Mouse (Mus musculus) neural tube, embryonic 12.5 days (tissue): ENCODE measurements around the gene Zc3h7a. TPM values are rescaled to one million over a fixed set of nuclear protein-coding genes. Genes with fewer than 3 reads are reported as not detected.

Experiments
- ATAC-seq: fragments of 200-750 bp; cut with Nextera tagmentation; 2 replicates; pipeline ENCODE4 v1.8.0; 2017; ENCODE audit warnings: low read depth, mild to moderate bottlenecking, moderate TSS enrichment, moderate library complexity; ENCODE audit not compliant: low FRiP score
- H3K27ac ChIP-seq: fragments of 300-500 bp; sonication (generic); 2 replicates; pipeline ENCODE4 v1.5.1; 2016
- H3K27me3 ChIP-seq: fragments of 300-500 bp; sonication (generic); replicated peaks from 2 replicates; pipeline ENCODE4 v1.6.1; 2016; ENCODE audit warnings: mild to moderate bottlenecking
- H3K36me3 ChIP-seq: fragments of 300-500 bp; sonication (generic); 2 replicates; pipeline ENCODE4 v1.6.1; 2016; ENCODE audit warnings: mild to moderate bottlenecking
- H3K4me1 ChIP-seq: fragments of 300-500 bp; sonication (generic); 2 replicates; pipeline ENCODE4 v1.6.1; 2016
- H3K4me2 ChIP-seq: fragments of 300-500 bp; sonication (generic); replicated peaks from 2 replicates; pipeline ENCODE4 v1.6.1; 2016; ENCODE audit warnings: mild to moderate bottlenecking
- H3K4me3 ChIP-seq: fragments of 300-500 bp; sonication (generic); 2 replicates; pipeline ENCODE4 v1.5.1; 2016
- H3K9ac ChIP-seq: fragments of 300-500 bp; sonication (generic); 2 replicates; pipeline ENCODE4 v1.6.1; 2016; ENCODE audit warnings: mild to moderate bottlenecking
- H3K9me3 ChIP-seq: fragments of 300-500 bp; sonication (generic); 2 replicates; pipeline ENCODE4 v1.6.1; 2016; ENCODE audit warnings: mild to moderate bottlenecking
- WGBS: fragments of 180-500 bp; shearing (Covaris S2); methylation state at CpG from one replicate; pipeline ENCODE4 v1.1.7; 2016; 5-methylcytosine and 5-hydroxymethylcytosine counted together
- polyA plus RNA-seq: library from polyadenylated mRNA; unstranded; fragments of >200 nt; fragmentation: Nextera tagmentation; extraction: Ambion mirVana; gene quantifications from 2 replicates; pipeline ENCODE4 v1.2.1, GENCODE M21; 2016

Zc3h7a gene
- polyA plus RNA-seq = 95.6 and 105 TPM in 2 replicates

DNA sequence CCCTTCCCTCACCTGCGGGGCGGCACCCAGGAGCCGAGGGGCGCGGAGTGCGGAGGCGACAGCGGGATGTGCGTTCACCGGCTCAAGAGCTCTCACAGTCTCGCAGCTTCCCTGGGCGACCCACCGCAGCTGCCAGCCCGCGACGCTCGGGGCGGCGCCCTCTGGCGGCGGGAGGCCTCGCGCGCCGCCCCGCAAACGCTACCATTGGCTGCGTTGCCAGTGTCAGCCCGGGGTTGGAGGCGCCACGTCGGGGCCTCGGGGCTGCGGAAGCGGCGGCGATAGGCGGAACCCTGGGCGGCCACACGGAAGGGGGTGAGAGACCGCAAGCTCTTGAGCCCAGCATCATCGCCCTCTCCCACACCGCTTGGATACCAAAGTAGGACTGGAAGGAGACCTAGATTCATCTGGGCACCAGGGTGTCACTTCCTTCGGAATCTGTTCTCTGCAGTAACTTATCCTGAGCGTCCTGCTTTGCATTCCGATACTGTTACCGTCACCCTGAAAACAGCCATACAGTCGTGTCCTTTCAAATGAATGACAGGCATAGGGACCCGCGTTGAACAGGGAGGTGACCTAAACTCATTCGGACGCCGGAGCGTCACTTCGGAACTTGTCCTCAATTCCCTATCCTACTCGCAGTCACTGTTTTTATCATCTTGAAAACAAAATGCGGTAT lies at the start of gene Zc3h7a:
Zc3h7a (minus strand) TSS at position 186 of the 676 bp plus-strand sequence.
- H3K36me3 ChIP-seq = no peaks in the 10 kb centered on the region
- peak within 1 kb of the TSS; percentile 77 for H3K27ac ChIP-seq
- ATAC-seq = peak; percentile 94
- H3K4me1 ChIP-seq = peaks cover 22% of the 10 kb centered on the region; the same call in 1 of the 2 replicates
- H3K4me3 ChIP-seq = peak within 1 kb of the TSS; percentile 86
- no peaks in the 10 kb centered on the region for H3K27me3 ChIP-seq
- no peaks in the 10 kb centered on the region for H3K9me3 ChIP-seq
- WGBS = under 1% methylated on average over 57 of the region's 57 CpGs
- peak within 1 kb of the TSS; percentile 88 for H3K9ac ChIP-seq
- peak within 1 kb of the TSS; percentile 88 for H3K4me2 ChIP-seq

DNA sequence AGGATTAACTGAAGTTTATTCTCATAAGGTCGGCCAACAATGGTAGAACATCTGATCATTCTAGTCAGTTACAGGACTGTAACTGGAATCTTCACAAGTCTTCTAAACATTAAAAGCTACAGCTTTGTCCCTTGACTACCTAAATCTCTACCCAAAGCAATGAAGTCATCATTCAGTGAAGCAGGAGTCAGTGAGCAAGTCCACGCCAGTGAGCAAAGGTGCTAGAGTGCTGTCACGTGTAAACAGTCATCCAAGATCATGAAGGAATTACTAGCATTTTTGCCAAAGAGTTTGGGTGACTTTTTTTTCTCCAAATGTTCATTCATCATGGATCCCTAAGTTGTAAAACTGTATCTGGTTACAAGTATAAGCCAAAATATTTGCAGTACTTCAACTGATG lies 41.6 kb upstream of the Zc3h7a start:
- Histone ChIP-seq H3K9me3 (no peaks in the 10 kb centered on the region), H3K4me2 (no peak overlapping the region), H3K4me1 (no peaks in the 10 kb centered on the region), H3K9ac (no peak overlapping the region), H3K4me3 (no peak overlapping the region), H3K27ac (no peak overlapping the region), H3K36me3 (peaks cover 47% of the 10 kb centered on the region), H3K27me3 (no peaks in the 10 kb centered on the region)
- ATAC-seq = no peak
- WGBS = 88% methylated on average over 3 of the region's 3 CpGs

DNA sequence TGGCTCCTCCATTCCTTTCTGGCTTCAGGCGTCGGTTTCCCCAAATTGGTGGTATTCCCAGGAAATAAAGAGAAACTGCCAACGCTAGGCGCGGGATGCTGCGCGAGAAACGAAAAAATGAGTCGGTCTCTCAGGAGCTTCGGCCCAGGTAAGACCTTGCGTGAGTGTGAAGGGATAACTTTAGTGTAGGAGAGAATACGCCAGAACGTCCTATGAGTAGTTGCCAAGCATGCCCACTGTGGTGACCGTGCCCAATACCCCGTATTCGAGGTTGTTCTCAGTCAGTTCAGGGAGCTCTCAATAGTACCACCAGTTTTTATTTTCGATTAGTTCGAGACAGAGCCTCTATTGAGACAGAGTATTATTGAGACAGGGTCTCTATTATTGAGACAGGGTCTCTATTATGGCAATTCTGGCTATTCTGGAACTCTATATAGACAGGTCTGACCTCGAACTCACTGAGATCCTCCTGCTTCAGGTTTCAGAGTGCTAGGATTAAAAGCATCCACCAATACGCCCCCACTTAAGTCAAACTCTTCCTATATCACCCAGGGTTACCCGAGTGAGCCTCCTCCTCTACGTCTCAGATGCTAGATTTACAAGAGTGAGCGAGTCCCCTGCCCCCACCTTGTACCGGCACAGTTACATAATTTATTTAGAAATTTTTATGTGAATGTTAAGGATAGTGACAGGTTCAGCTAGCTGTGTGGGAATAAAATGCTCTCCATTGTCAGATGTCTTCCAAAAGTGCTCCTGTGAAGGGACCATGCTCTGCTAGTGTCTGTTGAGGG lies 27.6 kb upstream of the Zc3h7a start:
- Histone ChIP-seq H3K9ac (peak overlapping the region; percentile 90), H3K4me3 (peak overlapping the region; percentile 89), H3K9me3 (no peaks in the 10 kb centered on the region), H3K4me2 (peak overlapping the region; percentile 78), H3K27me3 (no peaks in the 10 kb centered on the region), H3K36me3 (peaks cover 41% of the 10 kb centered on the region), H3K4me1 (peaks cover 22% of the 10 kb centered on the region), H3K27ac (no peak overlapping the region)
- WGBS = 8% methylated on average over 24 of the region's 24 CpGs
- ATAC-seq = peak; percentile 52; the same call in 1 of the 2 replicates

DNA sequence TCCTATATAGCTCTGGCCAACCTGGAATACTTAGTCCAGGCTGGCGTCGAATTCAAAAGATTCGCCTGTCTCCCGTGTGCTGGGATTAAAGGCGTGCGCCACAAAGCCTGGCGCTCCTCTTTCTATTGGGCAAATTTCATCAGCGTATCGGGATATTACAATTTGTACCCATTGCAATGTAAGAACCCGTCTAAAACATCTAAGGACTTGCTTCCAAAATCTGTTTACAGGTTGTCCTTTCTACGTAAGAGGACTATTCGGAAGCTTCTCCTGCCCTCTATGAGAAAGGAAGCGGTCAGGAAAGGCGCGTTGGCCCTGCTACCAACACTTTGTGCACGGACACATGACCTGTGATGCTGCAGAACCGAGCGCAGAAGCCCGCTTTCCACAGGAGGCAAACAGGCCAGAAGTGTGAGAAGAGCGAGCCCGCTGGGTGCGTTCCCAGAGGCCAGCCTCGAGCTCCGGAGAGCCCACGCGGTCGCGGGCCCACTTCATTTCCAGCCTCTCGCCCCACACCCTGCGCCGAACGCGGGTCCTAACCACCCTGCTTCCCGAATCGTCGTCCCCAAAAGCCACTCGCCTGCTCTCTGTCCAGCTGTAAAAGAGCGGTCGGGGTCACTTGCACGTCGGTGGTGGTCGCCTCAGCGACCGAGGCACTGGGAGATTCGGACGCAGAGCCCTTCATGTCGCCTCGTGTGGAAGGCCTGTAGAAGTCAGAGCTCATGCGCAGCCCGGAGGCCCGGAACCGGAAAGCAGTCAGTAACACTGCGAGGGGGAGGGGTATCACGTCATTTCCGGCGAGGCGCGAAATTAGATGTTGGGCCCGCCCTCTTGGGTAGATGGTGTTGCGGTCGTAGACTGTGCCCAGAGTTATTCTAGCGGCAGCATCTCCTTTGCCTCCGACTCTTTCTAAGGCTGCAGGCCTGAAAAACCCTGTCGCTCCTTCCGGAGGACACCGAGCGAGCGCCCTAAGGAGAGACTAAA lies 26.7 kb upstream of the Zc3h7a start, which contains the start of gene Rsl1d1:
Rsl1d1 (minus strand) TSS at position 761 of the 984 bp plus-strand sequence.
- peak within 1 kb of the TSS; percentile 90 for H3K9ac ChIP-seq
- peak within 1 kb of the TSS; percentile 78 for H3K4me2 ChIP-seq
- H3K27me3 ChIP-seq = no peaks in the 10 kb centered on the region
- no peaks in the 10 kb centered on the region for H3K9me3 ChIP-seq
- H3K27ac ChIP-seq = no peak within 1 kb of the TSS
- WGBS = under 1% methylated on average over 68 of the region's 68 CpGs
- H3K4me1 ChIP-seq = peaks cover 22% of the 10 kb centered on the region
- H3K36me3 ChIP-seq = peaks cover 43% of the 10 kb centered on the region
- peak; percentile 99 for ATAC-seq
- H3K4me3 ChIP-seq = peak within 1 kb of the TSS; percentile 89

DNA sequence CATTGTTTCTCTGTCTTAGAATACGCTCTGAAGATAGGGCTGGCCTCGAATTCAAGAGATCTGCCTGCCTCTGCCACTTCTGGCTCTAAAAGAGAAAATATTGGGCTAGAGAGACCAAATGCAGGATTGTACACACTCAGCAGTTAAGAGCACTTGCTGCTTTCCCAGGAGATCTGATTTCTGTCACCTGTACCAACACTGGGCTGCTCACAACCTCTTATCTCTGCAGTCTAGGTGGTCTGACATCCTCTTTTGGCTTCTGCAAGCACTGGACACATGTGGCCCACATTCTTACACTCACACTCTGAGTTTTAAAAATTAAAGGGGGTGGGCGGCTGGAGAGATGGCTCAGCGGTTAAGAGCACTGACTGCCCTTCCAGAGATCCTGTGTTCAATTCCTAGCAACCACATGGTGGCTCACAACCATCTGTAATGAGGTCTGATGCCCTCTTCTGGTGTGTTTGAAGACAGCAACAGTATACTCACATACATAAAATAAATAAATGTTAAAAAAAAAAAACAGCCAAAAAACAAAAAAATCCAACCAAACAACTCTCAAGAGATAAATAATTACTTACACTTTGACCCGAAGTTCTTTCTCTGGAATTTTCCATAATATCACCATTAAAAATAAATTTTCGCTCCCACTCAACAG lies 25.7 kb upstream of the Zc3h7a start:
- H3K4me2 ChIP-seq = peak overlapping the region; percentile 78
- peaks cover 45% of the 10 kb centered on the region for H3K36me3 ChIP-seq
- 71% methylated on average over 6 of the region's 6 CpGs for WGBS
- no peak overlapping the region for H3K27ac ChIP-seq
- peaks cover 22% of the 10 kb centered on the region for H3K4me1 ChIP-seq
- H3K9ac ChIP-seq = peak overlapping the region; percentile 90
- H3K4me3 ChIP-seq = peak overlapping the region; percentile 89
- no peaks in the 10 kb centered on the region for H3K9me3 ChIP-seq
- no peak for ATAC-seq
- H3K27me3 ChIP-seq = no peaks in the 10 kb centered on the region

DNA sequence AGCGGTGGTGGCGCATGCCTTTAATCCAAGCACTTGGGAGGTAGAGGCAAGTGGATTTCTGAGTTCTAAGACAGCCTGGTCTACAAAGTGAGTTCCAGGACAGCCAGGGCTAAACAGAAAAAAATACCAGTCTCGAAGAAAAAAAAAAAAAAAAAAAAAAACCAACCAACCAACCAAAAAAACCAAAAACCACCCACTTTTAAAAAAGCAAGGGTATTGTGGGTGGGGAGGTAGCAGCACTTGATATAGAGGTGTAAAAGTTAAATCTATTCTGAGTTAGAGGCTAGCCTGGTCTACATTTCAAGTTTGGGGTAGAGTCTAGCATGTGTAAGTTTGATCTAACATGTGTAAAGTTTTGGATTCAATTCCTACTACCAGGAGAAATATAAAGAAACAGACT lies 24.1 kb upstream of the Zc3h7a start:
- WGBS = 92% methylated on average over 3 of the region's 3 CpGs
- H3K36me3 ChIP-seq = peaks cover 56% of the 10 kb centered on the region
- no peak for ATAC-seq

DNA sequence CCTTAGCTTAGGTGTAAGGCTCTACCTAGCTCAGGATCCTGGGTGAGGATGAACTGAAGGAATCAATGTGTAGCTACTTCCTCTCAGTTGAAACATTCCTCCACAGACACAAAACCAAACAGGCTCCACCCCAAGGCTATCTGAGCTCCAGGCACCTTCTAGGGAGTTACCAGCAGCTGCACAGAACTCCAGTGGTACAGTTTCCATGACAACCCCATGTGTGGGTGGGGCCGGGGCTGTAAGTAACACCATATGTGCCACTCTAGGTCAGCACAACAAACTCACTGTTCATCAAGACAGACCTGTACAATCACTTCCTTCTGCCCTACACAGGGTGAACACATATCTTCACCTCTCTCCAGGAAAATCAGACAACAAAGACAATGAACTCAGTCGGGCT lies 22.3 kb upstream of the Zc3h7a start:
- H3K27me3 ChIP-seq = no peaks in the 10 kb centered on the region
- no peak for ATAC-seq
- no peaks in the 10 kb centered on the region for H3K9me3 ChIP-seq
- H3K9ac ChIP-seq = no peak overlapping the region
- no peak overlapping the region for H3K27ac ChIP-seq
- no peak overlapping the region for H3K4me2 ChIP-seq
- no peak overlapping the region for H3K4me3 ChIP-seq
- peaks cover 9% of the 10 kb centered on the region for H3K4me1 ChIP-seq
- 58% methylated on average over 2 of the region's 2 CpGs for WGBS
- H3K36me3 ChIP-seq = peaks cover 73% of the 10 kb centered on the region

More for the DNA sequence above, 24.1 kb upstream of the Zc3h7a start:
- Histone ChIP-seq H3K9me3 (no peaks in the 10 kb centered on the region), H3K27me3 (no peaks in the 10 kb centered on the region), H3K4me2 (no peak overlapping the region), H3K27ac (no peak overlapping the region), H3K4me1 (peaks cover 22% of the 10 kb centered on the region), H3K9ac (no peak overlapping the region), H3K4me3 (no peak overlapping the region)

DNA sequence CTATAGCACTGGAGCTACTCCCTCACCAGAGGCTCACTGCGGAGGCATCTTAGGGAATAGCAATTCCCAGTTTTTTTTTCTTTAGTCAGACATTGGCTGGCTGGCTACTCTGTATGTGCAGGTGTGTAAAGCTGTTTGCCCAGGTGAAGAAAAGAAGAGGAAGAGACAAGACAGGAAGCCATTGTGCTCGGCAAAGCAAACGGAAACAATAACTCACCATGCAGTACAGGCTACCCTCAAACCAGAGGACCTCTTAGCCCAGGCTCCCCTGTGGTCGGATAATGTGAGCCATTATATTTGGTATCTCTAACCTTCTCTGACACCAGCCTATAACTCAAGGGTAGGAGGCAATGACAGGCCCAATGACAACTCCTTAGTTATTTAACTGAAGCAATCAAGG lies 20.9 kb upstream of the Zc3h7a start:
- H3K9me3 ChIP-seq = no peaks in the 10 kb centered on the region
- peaks cover 9% of the 10 kb centered on the region for H3K4me1 ChIP-seq
- WGBS = 96% methylated on average over 4 of the region's 4 CpGs
- H3K27me3 ChIP-seq = no peaks in the 10 kb centered on the region
- H3K36me3 ChIP-seq = peaks cover 86% of the 10 kb centered on the region
- no peak overlapping the region for H3K27ac ChIP-seq
- H3K4me2 ChIP-seq = no peak overlapping the region
- no peak for ATAC-seq
- no peak overlapping the region for H3K4me3 ChIP-seq
- H3K9ac ChIP-seq = no peak overlapping the region

DNA sequence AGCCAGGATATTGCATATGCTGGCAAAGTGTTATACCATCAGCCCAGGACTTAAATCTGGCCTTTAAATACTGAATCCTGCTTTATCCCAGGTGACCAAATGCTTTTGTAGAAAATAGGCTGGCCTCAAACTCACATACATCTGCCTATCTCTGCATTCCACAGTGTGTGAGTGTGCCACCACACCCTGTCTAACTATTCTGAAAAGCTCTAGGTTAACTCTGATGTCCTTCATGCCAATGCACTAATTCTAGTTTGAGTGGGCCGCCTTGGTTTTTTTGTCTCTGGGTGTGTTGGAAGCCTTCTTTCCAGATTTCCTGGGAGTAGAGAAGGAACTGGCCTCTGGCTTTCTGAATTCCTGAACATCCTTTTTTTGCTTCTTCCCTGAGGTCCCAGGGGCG lies 17.0 kb upstream of the Zc3h7a start:
- Histone ChIP-seq H3K36me3 (peaks cover 65% of the 10 kb centered on the region), H3K4me1 (no peaks in the 10 kb centered on the region)

DNA sequence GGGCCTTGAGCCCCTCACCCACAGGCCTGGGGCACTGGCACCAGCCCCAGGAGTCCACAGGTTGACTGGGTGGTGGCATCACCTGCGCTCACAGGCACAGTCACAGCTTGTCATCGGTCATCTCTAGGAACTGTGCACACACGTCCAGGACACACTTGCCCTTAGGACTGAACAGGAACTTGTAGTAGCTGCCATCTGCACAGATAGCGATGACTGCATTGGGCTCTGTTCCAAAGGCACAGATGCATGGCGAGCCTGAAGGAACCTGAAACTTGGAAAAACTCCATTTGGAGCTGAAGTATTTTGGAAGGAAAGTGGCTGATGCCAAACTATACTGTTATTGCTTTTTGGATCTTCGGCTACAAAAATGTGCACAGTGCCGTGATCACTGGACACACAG lies 14.0 kb upstream of the Zc3h7a start:
- H3K27ac ChIP-seq = no peak overlapping the region
- H3K36me3 ChIP-seq = peaks cover 36% of the 10 kb centered on the region
- 91% methylated on average over 7 of the region's 7 CpGs for WGBS
- H3K4me3 ChIP-seq = no peak overlapping the region
- H3K4me2 ChIP-seq = no peak overlapping the region
- H3K9me3 ChIP-seq = no peaks in the 10 kb centered on the region
- ATAC-seq = no peak
- H3K9ac ChIP-seq = no peak overlapping the region
- H3K4me1 ChIP-seq = no peaks in the 10 kb centered on the region
- no peaks in the 10 kb centered on the region for H3K27me3 ChIP-seq

More for the DNA sequence above, 17.0 kb upstream of the Zc3h7a start:
- H3K9me3 ChIP-seq = no peaks in the 10 kb centered on the region
- H3K9ac ChIP-seq = no peak overlapping the region
- no peaks in the 10 kb centered on the region for H3K27me3 ChIP-seq
- no peak for ATAC-seq
- WGBS = 98% methylated on average over 2 of the region's 2 CpGs
- H3K27ac ChIP-seq = no peak overlapping the region
- no peak overlapping the region for H3K4me2 ChIP-seq
- no peak overlapping the region for H3K4me3 ChIP-seq

DNA sequence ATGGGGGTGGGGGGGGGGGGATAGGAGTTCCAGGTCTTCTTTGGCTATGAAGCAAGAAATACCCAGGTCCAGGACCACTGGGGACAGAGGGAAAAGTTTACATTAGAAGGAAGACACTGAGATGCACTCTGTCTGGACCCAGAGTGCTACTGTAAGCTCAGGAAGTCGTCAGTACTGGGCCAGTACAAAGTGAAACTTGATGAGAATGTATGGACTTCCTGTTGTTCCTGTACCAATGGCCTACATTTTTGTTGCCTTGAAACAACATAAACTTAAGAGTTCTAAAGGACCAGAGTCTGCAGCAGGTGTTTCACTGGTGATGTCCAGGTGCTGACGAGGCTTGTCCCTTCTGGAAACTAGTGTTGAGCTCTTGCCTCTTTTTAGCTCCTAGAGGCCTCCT lies 1.2 kb upstream of the Zc3h7a start:
- no peaks in the 10 kb centered on the region for H3K9me3 ChIP-seq
- H3K9ac ChIP-seq = no peak overlapping the region
- H3K4me2 ChIP-seq = peak overlapping the region; percentile 88
- no peak overlapping the region for H3K27ac ChIP-seq
- H3K27me3 ChIP-seq = no peaks in the 10 kb centered on the region
- H3K36me3 ChIP-seq = no peaks in the 10 kb centered on the region
- no peak overlapping the region for H3K4me3 ChIP-seq
- no peak for ATAC-seq
- peaks cover 22% of the 10 kb centered on the region; the same call in 1 of the 2 replicates for H3K4me1 ChIP-seq
- 69% methylated on average over 2 of the region's 2 CpGs for WGBS
